Mouse (Mus musculus) testis, adult 2 months (tissue): ENCODE results near the gene Ebf3.

ENCODE experiments used
- CTCF ChIP-seq: fragments of 200-500 bp; IDR thresholded peaks from 2 replicates; pipeline ENCODE4 v1.5.1; 2012; ENCODE audit warnings: low read depth, mild to moderate bottlenecking, inconsistent platforms, low read length, moderate library complexity; ENCODE audit not compliant: control insufficient read depth, insufficient read depth, insufficient replicate concordance
- POLR2A ChIP-seq: fragments of 200-500 bp; IDR thresholded peaks from 2 replicates; pipeline ENCODE4 v1.6.1; 2012; ENCODE audit warnings: low read depth, mild to moderate bottlenecking, inconsistent platforms, low read length, moderate library complexity; ENCODE audit not compliant: control insufficient read depth

- no peak for TF ChIP-seq CTCF
- no peak for TF ChIP-seq POLR2A
Measured at GRCm38 (mm10) chr7:137311341-137312110, 2.7 kb downstream of the Ebf3 start.
